Mouse (Mus musculus) heart, embryonic 12.5 days (tissue): ENCODE data around the gene Eml4. TPM values are rescaled to one million over a fixed set of nuclear protein-coding genes. Genes with fewer than 3 reads are reported as not detected.

Source experiments
- ATAC-seq: fragments of 200-750 bp; cut with Nextera tagmentation; 2 replicates; pipeline ENCODE4 v1.8.0; 2017; ENCODE audit warnings: moderate TSS enrichment, moderate library complexity; ENCODE audit not compliant: insufficient number of reproducible peaks, low FRiP score
- H3K27ac ChIP-seq: fragments of 300-500 bp; sonication (generic); 2 replicates; pipeline ENCODE4 v1.5.1; 2016; ENCODE audit warnings: mild to moderate bottlenecking, moderate library complexity; ENCODE audit not compliant: poor library complexity, severe bottlenecking
- H3K27me3 ChIP-seq: fragments of 300-500 bp; sonication (generic); replicated peaks from 2 replicates; pipeline ENCODE4 v1.6.1; 2016; ENCODE audit warnings: mild to moderate bottlenecking, moderate library complexity
- H3K36me3 ChIP-seq: fragments of 300-500 bp; sonication (generic); 2 replicates; pipeline ENCODE4 v1.6.1; 2016; ENCODE audit warnings: mild to moderate bottlenecking, moderate library complexity
- H3K4me1 ChIP-seq: fragments of 300-500 bp; sonication (generic); replicated peaks from 2 replicates; pipeline ENCODE4 v1.6.1; 2016; ENCODE audit warnings: mild to moderate bottlenecking
- H3K4me2 ChIP-seq: fragments of 300-500 bp; sonication (generic); 2 replicates; pipeline ENCODE4 v1.6.1; 2016; ENCODE audit warnings: mild to moderate bottlenecking, moderate library complexity
- H3K4me3 ChIP-seq: fragments of 300-500 bp; sonication (generic); 2 replicates; pipeline ENCODE4 v1.5.1; 2016; ENCODE audit warnings: mild to moderate bottlenecking
- H3K9ac ChIP-seq: fragments of 300-500 bp; sonication (generic); 2 replicates; pipeline ENCODE4 v1.6.1; 2016; ENCODE audit warnings: mild to moderate bottlenecking, moderate library complexity
- H3K9me3 ChIP-seq: fragments of 300-500 bp; sonication (generic); replicated peaks from 2 replicates; pipeline ENCODE4 v1.6.1; 2016; ENCODE audit warnings: mild to moderate bottlenecking, moderate library complexity
- WGBS: fragments of 180-500 bp; shearing (Covaris S2); methylation state at CpG from one replicate; pipeline ENCODE4 v1.1.7; 2016; 5-methylcytosine and 5-hydroxymethylcytosine counted together
- polyA plus RNA-seq: library from polyadenylated mRNA; unstranded; fragments of >200 nt; fragmentation: Nextera tagmentation; extraction: Ambion mirVana; gene quantifications from 2 replicates; pipeline ENCODE4 v1.2.1, GENCODE M21; 2016

Eml4 gene
- polyA plus RNA-seq, 1 experiment from 2014 or later: 27.6 TPM

DNA sequence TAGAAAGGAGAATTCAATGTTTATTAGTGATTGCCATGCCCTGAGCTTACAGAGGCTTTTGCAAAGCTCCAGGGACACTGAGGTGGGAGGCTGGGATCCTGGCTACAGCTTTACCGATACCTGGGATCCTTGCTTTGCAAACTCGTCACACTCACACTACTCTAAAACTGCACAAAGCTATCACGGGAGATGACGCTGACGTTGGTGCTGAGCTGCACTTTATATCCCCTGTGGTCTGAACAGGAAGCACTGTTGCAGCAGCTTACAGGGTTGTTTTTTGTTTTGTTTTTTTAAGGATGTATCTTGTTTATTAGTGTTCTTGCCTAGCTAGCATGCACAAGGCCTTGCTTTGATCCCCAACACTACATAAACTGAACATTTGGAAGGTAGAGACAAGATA, 102.9 kb downstream of the Eml4 start:
- Histone ChIP-seq H3K4me1 (no peaks in the 10 kb centered on the region), H3K4me3 (no peak overlapping the region), H3K4me2 (no peak overlapping the region), H3K9me3 (no peaks in the 10 kb centered on the region), H3K9ac (no peak overlapping the region), H3K36me3 (peaks cover 84% of the 10 kb centered on the region), H3K27ac (no peak overlapping the region), H3K27me3 (no peaks in the 10 kb centered on the region)
- 85% methylated on average over 5 of the region's 5 CpGs for WGBS
- no peak for ATAC-seq

GRCm38 (mm10) chr17:83457271-83457670, 106.5 kb downstream of the Eml4 start:
- no peaks in the 10 kb centered on the region for H3K9me3 ChIP-seq
- peaks cover 73% of the 10 kb centered on the region for H3K36me3 ChIP-seq
- no peak for ATAC-seq
- H3K27me3 ChIP-seq: no peaks in the 10 kb centered on the region
- H3K4me3 ChIP-seq: no peak overlapping the region
- H3K9ac ChIP-seq: no peak overlapping the region
- no peaks in the 10 kb centered on the region for H3K4me1 ChIP-seq
- H3K27ac ChIP-seq: no peak overlapping the region
- 65% methylated on average over 1 of the region's 1 CpGs for WGBS
- H3K4me2 ChIP-seq: no peak overlapping the region

GRCm38 (mm10) chr17:83465969-83466368, 115.2 kb downstream of the Eml4 start:
- H3K4me3 ChIP-seq: no peak overlapping the region
- H3K9me3 ChIP-seq: no peaks in the 10 kb centered on the region
- H3K36me3 ChIP-seq: peaks cover 72% of the 10 kb centered on the region
- no peaks in the 10 kb centered on the region for H3K27me3 ChIP-seq
- WGBS: 92% methylated on average over 5 of the region's 5 CpGs
- H3K27ac ChIP-seq: no peak overlapping the region
- no peak overlapping the region for H3K4me2 ChIP-seq
- no peaks in the 10 kb centered on the region for H3K4me1 ChIP-seq
- no peak for ATAC-seq
- H3K9ac ChIP-seq: no peak overlapping the region

- Histone ChIP-seq H3K4me1 (no peaks in the 10 kb centered on the region), H3K9ac (no peak overlapping the region), H3K4me2 (no peak overlapping the region), H3K27ac (no peak overlapping the region), H3K27me3 (no peaks in the 10 kb centered on the region), H3K4me3 (no peak overlapping the region), H3K36me3 (peaks cover 73% of the 10 kb centered on the region), H3K9me3 (no peaks in the 10 kb centered on the region)
- no peak for ATAC-seq
- 80% methylated on average over 6 of the region's 6 CpGs for WGBS
These were observed 116.0 kb downstream of the Eml4 start for GRCm38 (mm10) chr17:83466697-83467251.

DNA sequence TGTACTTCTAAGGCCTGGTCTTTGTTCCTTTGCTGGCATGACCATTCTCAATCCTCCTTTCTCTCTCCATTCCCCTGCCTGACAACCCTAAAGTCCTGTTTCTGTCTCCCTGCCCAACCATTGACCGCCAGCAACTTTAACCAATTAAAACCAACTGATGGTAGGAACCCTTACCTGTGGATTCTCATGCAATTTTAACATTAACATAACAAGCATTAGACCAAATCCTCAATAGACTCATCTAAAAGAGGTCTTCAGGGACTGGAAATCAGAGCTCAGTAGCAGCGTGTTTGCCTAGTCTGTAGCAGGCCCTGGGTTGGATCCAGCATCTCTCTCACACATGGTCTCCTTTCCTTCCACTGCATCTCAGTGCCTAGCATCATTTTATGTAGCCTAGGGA, 118.9 kb downstream of the Eml4 start:
- WGBS: 94% methylated on average over 2 of the region's 2 CpGs
- no peak for ATAC-seq
- Histone ChIP-seq H3K9me3 (peaks cover 3% of the 10 kb centered on the region; the same call in 1 of the 2 replicates), H3K9ac (no peak overlapping the region), H3K27ac (no peak overlapping the region), H3K4me3 (no peak overlapping the region), H3K4me1 (no peaks in the 10 kb centered on the region), H3K4me2 (no peak overlapping the region), H3K27me3 (no peaks in the 10 kb centered on the region), H3K36me3 (peaks cover 77% of the 10 kb centered on the region)

GRCm38 (mm10) chr17:83477089-83477488, 126.4 kb downstream of the Eml4 start:
- Histone ChIP-seq H3K9ac (no peak overlapping the region), H3K27me3 (no peaks in the 10 kb centered on the region), H3K27ac (no peak overlapping the region), H3K4me3 (no peak overlapping the region), H3K4me2 (no peak overlapping the region), H3K4me1 (no peaks in the 10 kb centered on the region), H3K36me3 (peaks cover 88% of the 10 kb centered on the region), H3K9me3 (peaks cover 3% of the 10 kb centered on the region; the same call in 1 of the 2 replicates)
- WGBS: 96% methylated on average over 12 of the region's 12 CpGs
- ATAC-seq: no peak

DNA sequence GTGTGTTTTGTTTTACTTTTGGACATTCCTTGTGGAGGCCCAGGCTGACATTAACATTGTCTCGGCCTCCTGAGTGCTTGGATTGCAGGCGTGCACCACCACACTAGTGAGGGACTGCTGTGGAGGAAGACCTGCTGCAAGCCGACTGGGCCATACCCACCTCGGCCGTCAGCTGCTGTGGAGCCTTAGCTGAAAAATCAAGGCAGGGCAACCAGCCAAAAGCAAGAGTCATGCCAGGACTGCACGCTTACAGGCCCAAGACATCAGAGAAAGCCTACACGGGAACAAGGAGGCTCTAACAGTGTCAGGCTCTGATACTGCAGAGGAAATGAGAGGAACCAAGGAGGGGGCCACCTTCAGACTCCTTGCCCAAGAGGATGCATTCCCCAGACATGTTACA, 130.8 kb downstream of the Eml4 start:
- Histone ChIP-seq H3K4me2 (no peak overlapping the region), H3K9ac (no peak overlapping the region), H3K4me3 (no peak overlapping the region), H3K4me1 (no peaks in the 10 kb centered on the region), H3K9me3 (no peaks in the 10 kb centered on the region), H3K27me3 (no peaks in the 10 kb centered on the region), H3K36me3 (peaks cover 55% of the 10 kb centered on the region), H3K27ac (no peak overlapping the region)
- 85% methylated on average over 7 of the region's 7 CpGs for WGBS
- ATAC-seq: no peak

DNA sequence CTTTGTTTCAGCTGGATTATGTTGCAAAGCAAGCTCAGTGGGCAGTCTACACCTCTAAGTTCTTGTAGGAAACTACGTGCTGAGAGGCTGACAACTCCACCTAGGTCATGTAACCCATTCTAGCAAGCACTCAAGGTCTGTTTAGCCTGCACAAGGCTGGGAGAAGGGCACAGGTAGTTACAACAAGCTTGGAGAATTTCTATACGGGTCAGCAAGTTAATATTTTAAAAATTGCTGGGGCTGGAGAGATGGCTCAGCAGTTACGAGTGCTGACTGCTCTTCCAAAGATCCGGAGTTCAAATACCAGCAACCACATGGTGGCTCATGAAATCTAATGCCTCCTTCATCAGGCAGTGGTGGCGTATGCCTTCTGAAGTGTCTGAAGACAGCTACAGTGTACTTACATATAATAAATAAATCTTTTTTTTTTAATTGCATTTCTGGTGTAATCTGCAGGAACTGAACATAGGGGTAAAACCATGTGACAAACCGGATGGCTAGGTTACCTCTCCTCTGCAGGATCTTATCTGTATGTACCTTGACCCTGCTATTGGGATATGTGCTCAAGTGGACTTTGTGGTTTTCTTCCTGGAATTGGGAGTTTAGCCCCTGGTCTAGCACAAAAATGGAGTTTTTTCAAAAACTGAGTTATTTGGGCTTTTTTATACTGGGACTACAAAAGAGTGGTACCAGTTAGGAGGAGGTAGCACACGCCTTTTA, 132.2 kb downstream of the Eml4 start:
- peaks cover 41% of the 10 kb centered on the region for H3K36me3 ChIP-seq
- 90% methylated on average over 7 of the region's 7 CpGs for WGBS
- H3K9ac ChIP-seq: no peak overlapping the region
- H3K27me3 ChIP-seq: no peaks in the 10 kb centered on the region
- no peak overlapping the region for H3K4me2 ChIP-seq
- H3K9me3 ChIP-seq: no peaks in the 10 kb centered on the region
- H3K4me1 ChIP-seq: no peaks in the 10 kb centered on the region
- no peak for ATAC-seq
- no peak overlapping the region for H3K4me3 ChIP-seq
- no peak overlapping the region for H3K27ac ChIP-seq

DNA sequence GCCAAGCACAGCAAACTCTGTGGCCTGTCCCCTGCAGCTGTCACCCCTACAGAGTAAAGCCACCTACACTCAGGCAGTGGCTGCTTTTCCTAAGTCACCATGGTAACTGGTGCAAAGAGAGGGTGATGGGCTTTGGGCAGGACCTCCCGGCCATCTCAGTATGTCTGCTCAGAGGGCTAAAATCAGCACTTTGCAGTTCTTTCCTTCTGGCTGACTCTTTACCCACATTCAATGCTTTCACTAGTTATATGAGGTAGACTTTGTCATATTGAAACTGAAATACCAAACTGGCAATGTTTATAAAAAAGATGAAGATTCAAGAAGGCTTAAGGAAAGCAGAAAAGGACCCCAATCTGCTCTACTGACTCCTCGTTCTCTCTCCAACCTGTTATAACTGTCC, 133.1 kb downstream of the Eml4 start:
- Histone ChIP-seq H3K36me3 (peaks cover 33% of the 10 kb centered on the region), H3K9me3 (no peaks in the 10 kb centered on the region), H3K4me2 (no peak overlapping the region), H3K4me1 (no peaks in the 10 kb centered on the region), H3K27me3 (no peaks in the 10 kb centered on the region), H3K4me3 (no peak overlapping the region), H3K27ac (no peak overlapping the region), H3K9ac (no peak overlapping the region)
- no peak for ATAC-seq
- WGBS: 79% methylated on average over 2 of the region's 2 CpGs

DNA sequence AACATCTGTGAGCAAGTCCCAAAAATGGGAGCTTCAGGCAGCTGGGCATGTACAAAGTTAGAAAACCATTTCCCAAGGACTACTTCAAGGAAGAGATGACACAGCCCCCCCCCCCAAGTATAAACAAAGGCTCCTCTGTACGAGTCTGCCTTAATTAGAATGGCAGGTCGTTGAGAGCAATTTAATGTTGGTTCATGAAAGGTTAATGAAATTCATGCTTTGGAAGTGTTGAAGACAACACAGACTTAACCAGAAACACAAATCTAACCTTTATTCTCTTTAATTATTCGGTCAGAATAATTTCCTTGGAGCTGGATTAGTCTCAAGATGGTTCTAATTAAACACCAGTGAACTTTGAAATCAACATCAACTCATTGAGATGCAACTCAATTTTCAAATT, 137.0 kb downstream of the Eml4 start:
- Histone ChIP-seq H3K27ac (no peak overlapping the region), H3K27me3 (no peaks in the 10 kb centered on the region), H3K9ac (no peak overlapping the region), H3K4me3 (no peak overlapping the region), H3K4me1 (no peaks in the 10 kb centered on the region), H3K4me2 (no peak overlapping the region), H3K9me3 (peaks cover 15% of the 10 kb centered on the region), H3K36me3 (peaks cover 6% of the 10 kb centered on the region; the same call in 1 of the 2 replicates)
- 64% methylated on average over 3 of the region's 3 CpGs for WGBS
- ATAC-seq: no peak

DNA sequence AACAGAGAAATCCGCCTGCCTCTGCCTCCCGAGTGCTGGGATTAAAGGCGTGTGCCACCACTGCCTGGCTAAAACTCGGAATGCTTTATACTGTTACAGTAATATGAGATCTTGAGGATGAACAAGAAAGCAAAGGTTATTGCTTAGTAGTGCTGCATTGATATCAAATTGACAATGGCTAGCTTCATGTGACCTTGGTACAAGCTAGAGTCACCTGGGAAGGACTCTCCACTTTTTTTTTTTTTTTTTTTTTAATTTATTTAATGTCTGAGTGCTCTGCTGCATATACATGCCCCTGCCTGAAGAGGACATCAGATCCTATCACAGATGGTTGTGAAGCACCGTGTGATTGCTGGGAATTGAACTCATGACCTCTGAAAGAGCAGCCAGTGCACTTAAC, 148.2 kb downstream of the Eml4 start:
- no peak overlapping the region for H3K4me2 ChIP-seq
- peaks cover 67% of the 10 kb centered on the region for H3K36me3 ChIP-seq
- no peaks in the 10 kb centered on the region for H3K4me1 ChIP-seq
- no peak overlapping the region for H3K4me3 ChIP-seq
- no peak overlapping the region for H3K9ac ChIP-seq
- 94% methylated on average over 5 of the region's 5 CpGs for WGBS
- H3K27me3 ChIP-seq: no peaks in the 10 kb centered on the region
- no peak overlapping the region for H3K27ac ChIP-seq
- peaks cover 23% of the 10 kb centered on the region for H3K9me3 ChIP-seq
- ATAC-seq: no peak

DNA sequence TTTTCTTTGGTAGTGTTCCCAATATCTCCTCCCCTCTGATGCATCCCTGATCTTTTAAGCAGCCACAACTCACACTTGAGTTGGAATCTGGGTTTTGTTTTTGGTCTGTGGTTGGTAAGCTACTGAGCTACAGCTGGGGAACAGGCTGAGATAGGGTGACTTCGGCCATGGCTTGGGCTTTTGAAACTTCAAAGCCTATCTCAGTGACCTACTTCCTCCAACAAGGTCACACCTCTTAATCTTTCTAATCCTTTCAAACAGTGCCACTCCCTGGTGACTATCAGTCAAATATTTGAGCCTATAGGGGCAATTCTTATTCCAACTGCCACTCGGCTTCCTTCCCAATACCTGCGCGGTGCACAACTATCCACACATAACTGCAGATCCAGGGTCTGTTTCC, 149.0 kb downstream of the Eml4 start:
- no peak overlapping the region for H3K4me2 ChIP-seq
- 79% methylated on average over 4 of the region's 4 CpGs for WGBS
- no peaks in the 10 kb centered on the region for H3K27me3 ChIP-seq
- no peak overlapping the region for H3K4me3 ChIP-seq
- no peak overlapping the region for H3K9ac ChIP-seq
- no peak overlapping the region for H3K27ac ChIP-seq
- peaks cover 7% of the 10 kb centered on the region for H3K4me1 ChIP-seq
- ATAC-seq: no peak
- peaks cover 23% of the 10 kb centered on the region for H3K9me3 ChIP-seq
- H3K36me3 ChIP-seq: peaks cover 67% of the 10 kb centered on the region
